Mouse (Mus musculus) thymus, adult 2 months (tissue): Measurements from ENCODE around the gene Rae1.

Experiments
- CTCF ChIP-seq: fragments of 200-500 bp; IDR thresholded peaks from 2 replicates; pipeline ENCODE4 v1.5.1; 2012; ENCODE audit warnings: mild to moderate bottlenecking, control low read depth, low read length, moderate library complexity, borderline replicate concordance; ENCODE audit not compliant: control insufficient read depth, poor library complexity, insufficient read depth; ENCODE audit errors: extremely low read depth
- POLR2A ChIP-seq: fragments of 200-500 bp; IDR thresholded peaks from 2 replicates; pipeline ENCODE4 v1.6.1; 2012; ENCODE audit warnings: mild to moderate bottlenecking, low read length, control low read depth, moderate library complexity; ENCODE audit not compliant: control insufficient read depth, poor library complexity, insufficient read depth; ENCODE audit errors: extremely low read depth

- TF ChIP-seq POLR2A, result no peak
- TF ChIP-seq CTCF, result no peak
These were observed 34.7 kb upstream of the Rae1 start for GRCm38 (mm10) chr2:172965249-172965648.
